Mouse (Mus musculus) right cerebral cortex, adult 2 months (tissue): ENCODE measurements around the gene Atp1a3.

Experiments used
- DNase-seq, 2 experiments: peaks; one replicate each; pipeline ENCODE4 v3.0.0; 2021 to 2022; ENCODE audit warnings: low spot score in 2 of 2

Gene Atp1a3

GRCm38 (mm10) chr7:24964897-24965535 is 40.7 kb downstream of the Atp1a3 start:
- DNase-seq = peak; percentile 90 to 93

GRCm38 (mm10) chr7:24964288-24964687 is 41.5 kb downstream of the Atp1a3 start:
- no peak for DNase-seq

DNA sequence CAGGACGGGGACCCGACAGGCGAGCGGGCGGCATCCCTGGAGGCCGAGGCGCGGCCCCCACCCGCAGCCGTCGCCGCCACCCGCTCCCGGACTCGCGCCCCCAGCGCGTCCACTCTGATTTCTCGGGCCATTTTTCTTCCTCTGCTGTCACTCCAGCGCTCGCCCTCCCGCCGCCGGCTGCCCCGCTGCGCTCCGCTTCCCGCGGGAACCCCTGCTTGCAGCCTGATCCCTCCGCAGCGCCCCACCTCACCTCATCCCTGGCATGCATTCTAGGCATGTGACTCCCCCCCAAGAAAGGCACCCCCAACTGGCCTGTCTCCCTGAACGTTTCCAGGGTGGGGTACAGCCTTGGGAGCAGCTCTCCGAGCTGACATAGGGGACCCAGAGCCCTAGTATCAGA is 50.5 kb downstream of the Atp1a3 start:
- no peak for DNase-seq

GRCm38 (mm10) chr7:24954450-24954849 is 51.3 kb downstream of the Atp1a3 start:
- no peak for DNase-seq

DNA sequence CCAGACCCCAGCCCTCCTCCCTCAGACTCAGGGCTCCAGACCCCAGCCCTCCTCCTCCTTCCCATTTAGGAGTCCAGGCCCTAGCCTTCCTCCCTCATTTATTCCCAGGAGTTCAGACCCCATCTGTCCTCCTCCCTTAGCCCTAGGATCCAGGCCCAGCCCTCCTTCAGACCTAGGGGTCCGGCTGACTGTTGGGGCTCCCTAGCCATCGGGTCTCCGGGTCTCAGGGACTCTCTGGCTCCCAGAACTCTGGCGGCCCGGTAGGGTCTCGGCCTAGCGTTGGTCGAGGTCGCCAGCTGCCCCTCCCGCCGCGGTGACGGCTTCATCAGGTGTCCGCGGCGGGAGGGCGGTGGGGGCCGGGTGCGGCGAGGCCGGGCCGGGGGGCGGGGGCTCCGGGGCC is 51.8 kb downstream of the Atp1a3 start:
- DNase-seq = no peak

DNA sequence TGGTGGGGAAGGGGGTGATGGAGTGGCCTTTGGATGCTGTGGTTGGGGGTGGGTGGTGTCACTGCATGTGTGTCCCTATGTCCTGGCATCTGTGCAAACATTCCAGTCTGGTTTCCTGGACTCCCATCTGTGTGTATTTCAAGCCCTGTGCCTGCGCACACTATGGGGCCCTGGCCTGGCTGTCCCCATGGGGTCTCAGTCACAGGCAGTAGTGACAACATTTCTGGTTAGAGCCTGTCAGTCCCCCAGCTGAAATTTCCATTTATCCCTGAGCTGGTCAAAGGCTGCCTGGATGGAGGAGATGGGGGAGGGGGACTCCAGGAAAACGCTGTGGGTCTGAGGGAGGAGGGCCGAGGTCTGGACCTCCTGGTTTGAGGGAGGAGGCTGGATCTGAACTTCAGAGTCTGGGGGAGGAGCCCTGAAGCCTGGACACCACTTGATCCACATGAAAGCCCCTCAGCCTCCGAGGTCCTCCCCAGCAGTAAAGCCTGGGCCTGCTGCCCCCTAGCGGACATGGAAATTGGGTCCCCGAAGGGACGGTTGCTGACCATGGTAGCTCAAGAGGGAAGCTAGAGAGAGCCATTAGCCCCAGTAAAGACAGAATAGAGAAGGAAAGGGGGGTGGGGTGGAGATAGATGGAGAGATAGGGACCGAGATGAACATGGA is 55.7 kb downstream of the Atp1a3 start:
- DNase-seq = peak; percentile 57

DNA sequence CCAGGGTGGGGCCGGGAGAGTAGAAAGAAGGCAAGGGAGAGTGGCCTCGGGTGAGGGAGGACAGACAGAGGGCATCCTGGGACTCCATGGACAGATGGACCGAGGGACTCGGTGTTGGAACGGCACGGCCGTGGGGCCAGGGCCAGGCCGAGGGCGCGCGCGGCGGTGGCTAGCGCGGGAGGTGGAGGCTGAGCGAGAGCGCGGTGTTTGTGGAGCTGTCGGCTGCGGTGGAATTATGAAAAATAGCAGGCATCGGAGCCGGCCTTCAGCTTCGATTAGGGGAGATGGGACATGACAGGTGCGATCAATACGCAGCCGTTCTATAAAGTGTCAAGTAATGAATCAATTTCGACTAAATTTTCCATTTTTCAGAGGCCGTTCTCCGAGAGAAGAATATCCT is 57.0 kb downstream of the Atp1a3 start:
- DNase-seq = no peak

DNA sequence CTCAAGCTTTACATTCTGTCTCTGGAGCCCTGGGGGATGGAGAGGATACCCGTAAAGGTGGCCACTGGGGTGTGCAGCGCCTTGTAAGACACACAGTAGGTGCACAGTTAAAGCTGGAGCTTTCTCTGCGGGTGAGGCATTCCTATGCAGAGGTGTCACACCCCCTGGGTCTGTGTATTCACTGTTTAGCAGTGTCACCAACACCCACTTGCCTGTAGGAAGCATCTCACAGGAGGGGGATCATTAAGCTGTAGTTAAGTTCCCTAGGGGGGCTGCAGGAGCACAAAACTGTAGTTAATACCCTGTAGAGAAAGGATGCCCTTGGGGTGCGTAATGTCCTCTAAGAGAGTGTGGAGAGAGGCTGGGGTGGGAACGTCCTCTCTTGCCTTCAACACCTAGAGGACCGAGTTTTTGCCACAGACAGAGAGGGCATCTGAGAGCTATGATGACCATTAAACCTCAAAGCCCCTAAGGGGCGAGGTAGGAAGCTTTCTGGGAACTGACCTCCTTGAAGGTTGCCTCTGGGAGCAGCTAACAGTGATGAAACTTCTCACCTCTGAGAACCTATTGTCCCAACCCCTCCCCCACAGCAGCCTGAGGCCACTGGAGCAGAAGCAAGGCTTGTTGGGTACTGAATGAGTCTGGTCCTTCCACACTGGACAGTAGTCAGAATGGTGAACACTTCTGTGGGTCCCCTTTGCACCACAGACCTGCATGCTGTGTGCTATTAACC is 58.3 kb downstream of the Atp1a3 start:
- DNase-seq = no peak

- DNase-seq = no peak
Observed at GRCm38 (mm10) chr7:24944257-24944950, 61.4 kb downstream of the Atp1a3 start, which contains the start of gene Gm4881. Gene Gm4881 (minus strand): TSS chr7:24944494.

DNA sequence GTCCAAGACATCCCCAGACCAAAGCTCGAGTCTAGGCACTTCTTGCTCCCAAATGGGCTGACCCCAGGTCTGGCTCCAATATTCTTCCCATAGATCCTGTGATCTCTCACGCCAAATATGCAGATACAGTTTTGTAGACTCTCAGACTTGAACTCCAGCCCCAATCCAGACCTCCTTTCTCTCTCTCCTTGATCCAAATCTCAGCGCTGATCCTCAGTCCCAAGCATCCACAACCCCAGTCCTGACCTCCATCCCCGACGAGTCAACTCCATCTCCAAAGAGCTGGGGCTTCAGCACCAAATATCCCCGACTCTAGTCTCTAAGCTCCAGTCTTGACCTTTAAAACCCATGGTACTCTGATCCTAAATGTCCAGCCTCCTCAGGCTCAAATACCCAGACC is 62.1 kb downstream of the Atp1a3 start:
- no peak for DNase-seq

GRCm38 (mm10) chr7:24931651-24932050 is 74.1 kb downstream of the Atp1a3 start:
- no peak for DNase-seq

GRCm38 (mm10) chr7:24930475-24930874 is 75.3 kb downstream of the Atp1a3 start:
- DNase-seq = no peak
